Mouse (Mus musculus): Measurements from ENCODE around the gene Tex101. TPM values are rescaled to one million over a fixed set of nuclear protein-coding genes. Genes with fewer than 3 reads are reported as not detected.
"Not testable (repeated sequence)": the region's sequence is repeated elsewhere in the genome, so short reads cannot be mapped to it uniquely, and the experiment has no call there.

Gene Tex101
- not detected in 2 replicates for polyA plus RNA-seq (2012; ENCODE audit: insufficient read depth, insufficient read length, missing spikeins)

GRCm38 (mm10) chr7:24676575-24676974 lies at the start of gene Tex101:
Gene Tex101, minus strand, starts transcription at chr7:24676675.
- H3K4me1 ChIP-seq (ENCODE audit: control insufficient read depth, insufficient read depth, insufficient read length, low read length) = no peaks in the 10 kb centered on the region
- H3K4me3 ChIP-seq (ENCODE audit: insufficient read depth, low read depth, low read length) = no peak within 1 kb of the TSS
- H3K27ac ChIP-seq (replicated peaks; ENCODE audit: low read depth, low read length) = no peak within 1 kb of the TSS

GRCm38 (mm10) chr7:24715039-24715438 lies 38.6 kb upstream of the Tex101 start:
- no peaks in the 10 kb centered on the region for H3K4me1 ChIP-seq (ENCODE audit: control insufficient read depth, insufficient read depth, insufficient read length, low read length)
- no peak overlapping the region for H3K27ac ChIP-seq (replicated peaks; ENCODE audit: low read depth, low read length)
- no peak overlapping the region for H3K4me3 ChIP-seq (ENCODE audit: insufficient read depth, low read depth, low read length)

- H3K4me1 ChIP-seq (ENCODE audit: control insufficient read depth, insufficient read depth, insufficient read length, low read length) = no peaks in the 10 kb centered on the region
- no peak within 1 kb of the TSS for H3K4me3 ChIP-seq (ENCODE audit: insufficient read depth, low read depth, low read length)
- no peak within 1 kb of the TSS for H3K27ac ChIP-seq (replicated peaks; ENCODE audit: low read depth, low read length)
Observed at GRCm38 (mm10) chr7:24708832-24709292, 32.4 kb upstream of the Tex101 start, which contains the start of gene BC049730. Gene BC049730, plus strand, starts transcription at chr7:24709242.

DNA sequence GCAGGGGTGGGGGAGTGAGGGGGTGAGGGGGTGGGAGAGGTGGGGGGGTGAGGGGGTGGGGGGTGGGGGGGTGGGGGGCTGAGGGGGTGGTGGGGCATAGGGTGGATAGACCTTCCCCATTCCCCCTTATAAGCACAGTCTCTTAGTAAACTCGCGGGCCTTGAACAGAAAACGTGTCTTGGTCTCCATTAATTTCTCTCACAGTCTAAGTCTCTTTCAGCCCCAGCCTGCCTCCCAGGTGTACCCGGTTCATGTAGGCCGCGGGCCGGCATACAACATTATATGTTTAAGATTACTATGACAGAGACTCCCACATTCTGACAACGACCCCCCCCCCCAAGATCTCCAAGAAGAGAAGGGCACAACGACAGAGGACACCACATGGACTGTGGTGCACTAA lies 26.4 kb upstream of the Tex101 start:
- not testable (repeated sequence) for H3K27ac ChIP-seq (replicated peaks; ENCODE audit: low read depth, low read length); H3K4me3 ChIP-seq (ENCODE audit: insufficient read depth, low read depth, low read length); H3K4me1 ChIP-seq (ENCODE audit: control insufficient read depth, insufficient read depth, insufficient read length, low read length)

DNA sequence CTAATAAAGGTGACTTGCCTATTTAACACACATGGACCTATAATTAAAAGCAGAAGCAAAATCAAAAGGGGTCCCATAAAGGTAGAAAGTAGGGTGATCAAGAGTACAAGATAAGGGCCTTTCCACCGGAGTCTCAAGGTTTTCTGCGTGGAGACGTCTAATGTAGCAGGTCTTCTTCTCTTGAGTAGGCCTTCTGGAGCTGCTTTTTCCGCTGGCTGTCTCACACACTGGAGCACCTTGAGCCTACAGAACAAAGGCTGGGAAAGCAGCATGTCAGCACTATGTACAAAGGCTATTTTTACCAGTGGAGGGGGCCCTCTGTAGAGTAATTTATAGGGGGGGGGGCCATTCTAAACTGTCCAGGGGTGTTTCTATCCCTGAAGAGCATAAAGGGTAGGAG lies 21.4 kb upstream of the Tex101 start:
- not testable (repeated sequence) for H3K4me1 ChIP-seq (ENCODE audit: control insufficient read depth, insufficient read depth, insufficient read length, low read length); H3K27ac ChIP-seq (replicated peaks; ENCODE audit: low read depth, low read length); H3K4me3 ChIP-seq (ENCODE audit: insufficient read depth, low read depth, low read length)

- H3K4me3 ChIP-seq (ENCODE audit: insufficient read depth, low read depth, low read length); H3K4me1 ChIP-seq (ENCODE audit: control insufficient read depth, insufficient read depth, insufficient read length, low read length); H3K27ac ChIP-seq (replicated peaks; ENCODE audit: low read depth, low read length): not testable (repeated sequence)
Observed at GRCm38 (mm10) chr7:24692693-24693092, 16.2 kb upstream of the Tex101 start.

- H3K27ac ChIP-seq (replicated peaks; ENCODE audit: low read depth, low read length); H3K4me3 ChIP-seq (ENCODE audit: insufficient read depth, low read depth, low read length); H3K4me1 ChIP-seq (ENCODE audit: control insufficient read depth, insufficient read depth, insufficient read length, low read length): not testable (repeated sequence)
Observed at GRCm38 (mm10) chr7:24687519-24687918, 11.0 kb upstream of the Tex101 start.

- not testable (repeated sequence) for H3K4me1 ChIP-seq (ENCODE audit: control insufficient read depth, insufficient read depth, insufficient read length, low read length); H3K27ac ChIP-seq (replicated peaks; ENCODE audit: low read depth, low read length); H3K4me3 ChIP-seq (ENCODE audit: insufficient read depth, low read depth, low read length)
Observed at GRCm38 (mm10) chr7:24684121-24684520, 7.6 kb upstream of the Tex101 start.

DNA sequence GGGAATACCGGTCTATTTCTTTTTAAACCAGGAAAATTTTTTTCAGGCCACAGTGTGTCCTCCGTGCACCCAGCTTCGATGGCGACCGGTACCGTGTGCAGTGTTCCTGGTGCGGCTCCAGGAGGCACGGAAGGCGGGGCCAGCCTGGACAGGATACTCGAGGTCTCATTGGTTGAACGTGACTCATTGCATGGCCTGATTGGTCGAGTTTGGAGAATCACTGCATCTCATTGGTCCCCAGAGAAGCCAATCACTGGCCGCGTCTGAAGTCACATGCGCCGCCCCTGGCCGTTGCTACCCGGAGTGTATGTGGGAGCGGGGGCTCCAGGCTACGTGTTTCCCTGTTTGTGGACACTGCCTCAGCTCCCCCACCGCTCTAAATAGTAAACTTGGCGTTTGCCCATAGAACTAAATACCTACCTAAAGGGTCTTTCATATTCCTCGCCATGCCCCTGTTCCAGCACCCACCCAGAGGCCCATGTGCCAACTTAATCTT lies 4.5 kb downstream of the Tex101 start:
- no peaks in the 10 kb centered on the region for H3K4me1 ChIP-seq (ENCODE audit: control insufficient read depth, insufficient read depth, insufficient read length, low read length)
- H3K27ac ChIP-seq (replicated peaks; ENCODE audit: low read depth, low read length) = no peak overlapping the region
- H3K4me3 ChIP-seq (ENCODE audit: insufficient read depth, low read depth, low read length) = no peak overlapping the region

DNA sequence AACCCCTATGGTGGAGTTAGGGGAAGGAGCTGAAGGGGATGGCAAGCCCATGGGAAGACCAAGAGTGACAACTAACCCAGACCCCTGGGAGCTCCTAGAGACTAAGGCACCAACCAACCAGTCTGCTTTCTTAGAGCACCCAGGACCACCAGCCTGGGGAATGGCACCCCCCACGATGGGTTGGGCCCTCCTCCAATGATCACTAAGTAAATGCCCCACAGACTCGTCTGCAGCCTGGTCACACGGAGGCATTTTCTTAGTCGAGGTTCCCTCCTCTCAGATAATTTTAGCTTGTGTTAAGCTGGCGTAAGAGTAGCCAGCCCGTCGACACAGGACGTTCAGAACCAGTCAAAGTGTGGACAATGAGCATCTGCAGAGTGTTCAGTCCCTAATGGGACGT lies 11.5 kb downstream of the Tex101 start:
- H3K27ac ChIP-seq (replicated peaks; ENCODE audit: low read depth, low read length) = no peak overlapping the region
- H3K4me3 ChIP-seq (ENCODE audit: insufficient read depth, low read depth, low read length) = no peak overlapping the region
- H3K4me1 ChIP-seq (ENCODE audit: control insufficient read depth, insufficient read depth, insufficient read length, low read length) = no peaks in the 10 kb centered on the region

- Histone ChIP-seq H3K4me3 (ENCODE audit: insufficient read depth, low read depth, low read length) (no peak overlapping the region), H3K4me1 (ENCODE audit: control insufficient read depth, insufficient read depth, insufficient read length, low read length) (no peaks in the 10 kb centered on the region), H3K27ac (replicated peaks; ENCODE audit: low read depth, low read length) (no peak overlapping the region)
Observed at GRCm38 (mm10) chr7:24664301-24664700, 12.2 kb downstream of the Tex101 start.

- H3K4me3 ChIP-seq (ENCODE audit: insufficient read depth, low read depth, low read length) = no peak overlapping the region
Observed at GRCm38 (mm10) chr7:24662575-24662974, 13.9 kb downstream of the Tex101 start.

DNA sequence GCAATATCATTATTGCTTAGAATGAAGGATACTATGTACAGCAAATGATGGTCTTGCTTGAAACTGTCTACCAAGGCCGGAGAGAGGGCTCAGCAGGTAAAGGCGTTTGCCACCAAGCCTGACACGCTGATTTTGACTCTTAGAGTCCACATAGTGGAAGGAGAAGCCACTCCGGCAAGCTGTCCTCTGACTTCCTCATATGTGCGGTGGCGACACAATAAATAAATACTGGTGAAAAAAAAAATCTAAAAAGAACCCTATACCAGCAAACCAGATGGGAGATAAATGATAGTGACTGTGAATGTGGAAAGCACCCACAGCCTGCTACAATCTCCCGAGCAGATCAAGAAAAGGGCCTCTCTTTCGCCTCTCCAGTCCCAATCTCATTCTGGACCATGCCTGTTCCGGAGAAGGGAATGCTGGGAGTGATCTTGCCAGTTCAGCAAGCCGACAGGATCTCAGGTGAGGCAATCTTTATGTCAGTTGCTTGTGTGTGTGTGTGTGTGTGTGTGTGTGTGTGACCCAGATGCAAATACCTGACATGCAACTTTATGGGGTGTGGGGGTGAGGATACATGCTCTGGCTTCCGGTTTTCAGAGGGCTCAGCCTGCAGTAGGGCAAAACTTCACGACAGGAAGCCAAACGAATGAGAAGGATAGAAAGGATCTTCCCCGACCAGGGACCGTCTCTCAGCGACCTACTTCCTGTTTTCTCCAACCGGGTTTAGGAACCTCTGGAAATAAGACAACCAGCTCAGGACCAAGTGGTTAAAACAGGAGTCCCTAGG lies 15.2 kb downstream of the Tex101 start:
- peak overlapping the region; percentile 18; the same call in 1 of the 2 replicates for H3K4me3 ChIP-seq (ENCODE audit: insufficient read depth, low read depth, low read length)
- no peaks in the 10 kb centered on the region for H3K4me1 ChIP-seq (ENCODE audit: control insufficient read depth, insufficient read depth, insufficient read length, low read length)
- H3K27ac ChIP-seq (replicated peaks; ENCODE audit: low read depth, low read length) = peak overlapping the region; percentile 13

More at GRCm38 (mm10) chr7:24662575-24662974, 13.9 kb downstream of the Tex101 start:
- Histone ChIP-seq H3K4me1 (ENCODE audit: control insufficient read depth, insufficient read depth, insufficient read length, low read length) (no peaks in the 10 kb centered on the region), H3K27ac (replicated peaks; ENCODE audit: low read depth, low read length) (no peak overlapping the region)

DNA sequence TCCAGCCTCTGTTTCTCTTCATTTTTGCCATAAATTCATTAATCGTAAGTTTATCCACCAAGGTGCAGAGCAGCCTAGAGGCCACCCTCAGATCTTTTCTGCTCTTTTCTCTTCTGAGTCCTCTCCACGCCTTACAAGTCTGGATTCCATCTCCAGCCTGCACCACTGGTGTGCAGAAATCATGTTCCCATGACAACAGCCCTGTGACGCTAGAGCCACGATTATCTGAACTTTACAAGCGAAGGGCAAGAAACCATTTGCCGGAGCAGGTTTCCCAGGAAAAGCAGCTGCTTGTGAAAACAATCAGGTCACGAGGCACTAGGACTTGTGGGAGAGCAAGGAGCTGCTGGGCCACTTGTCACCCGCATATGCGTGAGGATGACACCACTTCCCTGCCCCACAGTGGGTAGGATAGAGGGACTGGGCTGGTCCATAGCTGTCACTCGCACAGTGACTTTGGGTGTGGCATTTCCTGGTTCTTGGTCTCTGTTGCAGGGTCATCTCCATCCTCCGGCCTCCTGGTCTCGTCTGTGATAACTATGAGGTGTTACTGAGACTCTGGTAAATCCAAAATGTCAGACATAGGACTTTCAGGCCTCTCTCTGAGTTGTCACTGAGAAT lies 16.6 kb downstream of the Tex101 start:
- H3K4me3 ChIP-seq (ENCODE audit: insufficient read depth, low read depth, low read length) = no peak overlapping the region
- no peaks in the 10 kb centered on the region for H3K4me1 ChIP-seq (ENCODE audit: control insufficient read depth, insufficient read depth, insufficient read length, low read length)
- no peak overlapping the region for H3K27ac ChIP-seq (replicated peaks; ENCODE audit: low read depth, low read length)

DNA sequence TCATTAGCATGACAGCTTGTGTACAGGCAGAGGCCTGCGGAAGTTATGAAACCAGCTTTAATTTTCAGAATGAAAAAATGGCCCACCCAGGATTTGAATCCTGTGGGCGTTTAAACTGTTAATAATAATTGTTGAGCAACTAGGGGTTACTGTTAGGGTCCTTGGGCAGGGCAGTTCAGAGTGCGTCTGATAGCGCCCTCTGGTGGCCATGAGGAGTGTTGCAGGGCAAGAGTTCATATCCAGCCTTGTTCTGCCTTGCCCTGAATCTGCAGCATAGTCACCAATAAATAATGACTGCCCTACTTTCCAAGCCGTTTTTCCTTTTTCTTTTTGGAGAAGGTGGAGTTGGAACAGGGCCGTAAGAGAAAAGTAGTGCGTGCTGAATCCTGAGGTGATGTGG lies 22.8 kb downstream of the Tex101 start:
- Histone ChIP-seq H3K4me1 (ENCODE audit: control insufficient read depth, insufficient read depth, insufficient read length, low read length) (no peaks in the 10 kb centered on the region), H3K4me3 (ENCODE audit: insufficient read depth, low read depth, low read length) (no peak overlapping the region), H3K27ac (replicated peaks; ENCODE audit: low read depth, low read length) (no peak overlapping the region)
